Mouse (Mus musculus): Measurements from ENCODE around the gene Sdk1. TPM values are rescaled to one million over a fixed set of nuclear protein-coding genes. Genes with fewer than 3 reads are reported as not detected.
A peak's percentile ranks its signal among the peaks of the same experiment; 100 is the strongest.

Sdk1 gene
- not detected in 2 replicates for total RNA-seq (2014; fragmentation: Nextera tagmentation)
- not detected in 2 replicates for total RNA-seq (2017)

DNA sequence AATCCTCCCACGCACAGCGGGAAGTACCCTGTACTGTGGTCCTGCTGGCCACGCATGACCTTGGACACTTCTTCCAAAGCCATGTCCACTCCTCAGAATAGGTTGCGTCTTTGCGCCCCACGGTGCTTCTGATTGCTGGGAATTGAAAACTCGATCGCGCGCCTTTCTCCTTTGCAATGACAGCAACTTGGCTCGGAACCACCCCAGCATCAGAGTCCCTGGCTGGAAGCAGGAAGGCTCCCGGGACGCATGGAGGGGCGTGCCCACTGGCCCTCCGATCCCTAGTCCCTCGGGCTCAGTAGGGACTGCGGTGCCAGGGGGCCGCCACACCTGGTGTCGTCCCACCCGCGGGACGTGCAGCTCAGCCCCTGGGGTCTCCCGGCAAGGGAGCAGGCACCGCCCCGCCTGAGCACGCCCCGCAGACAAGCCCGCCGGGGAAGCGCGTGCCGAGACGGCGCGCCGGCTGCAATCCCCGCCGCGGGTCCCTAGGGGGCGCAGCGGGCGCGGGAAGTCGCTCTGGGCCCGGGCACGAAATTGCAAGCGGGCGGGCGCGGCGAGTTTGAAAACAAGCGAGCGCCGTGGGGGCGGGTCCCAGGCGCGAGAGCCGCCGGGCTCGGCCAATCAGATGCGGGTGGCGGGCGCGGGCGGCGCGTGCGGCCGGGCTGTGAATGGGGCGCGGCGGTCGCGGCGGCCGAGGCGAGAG lies at the start of gene Sdk1:
Sdk1 (plus strand) TSS at position 650 of the 703 bp plus-strand sequence.
- ATAC-seq (replicated peaks; ENCODE audit: poor library complexity, severe bottlenecking) = peak; percentile 92

DNA sequence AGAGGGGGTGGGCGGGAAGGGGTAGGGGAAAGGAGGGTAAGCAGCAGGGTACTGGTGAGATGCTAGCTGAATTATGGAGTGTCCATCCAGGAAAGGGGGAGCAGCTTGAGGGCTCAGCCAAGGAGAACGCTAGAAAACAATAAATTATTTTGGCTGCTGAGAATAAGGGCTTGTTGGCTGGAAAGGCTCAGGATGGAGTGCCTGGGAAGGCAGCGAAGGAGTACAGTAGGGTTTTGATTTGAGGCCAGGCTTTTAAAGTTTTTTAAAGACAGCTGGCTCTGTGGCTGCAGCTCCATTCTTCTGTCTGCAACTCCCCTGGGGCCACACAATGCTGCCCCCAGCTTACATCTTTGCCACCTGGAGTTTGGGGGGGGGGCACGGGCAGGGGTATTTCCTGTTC lies 44.0 kb upstream of the Sdk1 start:
- ATAC-seq (replicated peaks; ENCODE audit: poor library complexity, severe bottlenecking) = no peak

DNA sequence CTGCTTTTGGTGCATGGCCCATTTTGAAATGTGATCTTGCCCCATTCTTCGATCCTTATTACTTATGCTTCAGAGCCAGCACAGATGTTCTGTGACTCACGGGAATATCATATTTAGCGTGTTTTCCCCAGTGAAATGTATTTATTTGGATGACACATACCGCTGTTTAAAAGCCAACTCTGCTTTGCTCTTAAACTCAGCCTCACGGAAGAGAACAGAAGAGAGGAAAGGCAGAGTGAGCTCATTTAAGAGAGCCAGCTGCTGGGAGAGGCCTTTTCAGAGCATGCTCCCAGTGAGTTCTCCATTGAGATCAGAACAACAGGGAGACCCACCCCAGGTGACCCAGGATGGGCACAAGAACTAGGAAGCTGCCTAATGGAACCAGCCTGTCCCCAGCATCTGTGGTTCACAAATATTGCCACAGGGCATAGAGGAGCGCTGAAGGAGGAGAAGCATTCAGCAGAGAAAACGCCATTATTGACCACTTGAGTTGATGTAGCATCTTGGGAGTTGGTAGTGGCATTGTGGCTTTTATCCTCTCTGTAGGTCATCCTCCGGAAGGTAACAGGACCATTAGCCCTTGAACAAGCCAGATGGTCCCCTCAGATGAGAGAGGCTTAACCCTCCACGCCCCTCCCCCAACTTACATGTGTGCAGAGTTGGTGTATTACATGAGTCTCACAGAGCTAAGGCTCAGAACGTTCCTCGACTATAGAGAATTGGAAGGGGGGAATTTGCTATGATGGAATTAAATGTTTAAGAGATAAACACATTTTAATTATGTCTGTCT lies 38.8 kb upstream of the Sdk1 start:
- ATAC-seq (replicated peaks; ENCODE audit: poor library complexity, severe bottlenecking) = no peak

DNA sequence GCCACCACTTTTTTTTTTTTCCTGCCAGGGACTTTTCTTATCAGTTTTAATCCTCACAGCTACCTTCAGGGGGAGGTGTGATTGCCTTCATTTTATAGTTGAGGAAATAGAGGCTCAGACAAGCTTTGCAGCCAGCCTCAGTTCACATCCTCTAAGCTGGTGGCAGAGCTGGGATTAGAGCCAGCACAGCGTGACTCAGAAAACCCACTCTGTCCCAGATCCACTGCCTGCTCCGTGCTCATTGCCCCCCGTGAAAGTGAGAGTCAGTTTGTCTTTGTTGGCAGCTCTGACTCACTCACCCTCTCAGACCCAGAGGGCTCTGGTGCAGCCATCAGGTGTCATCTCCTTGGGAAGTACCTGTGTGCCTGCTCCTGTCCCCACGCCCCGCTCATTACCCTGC lies 34.2 kb upstream of the Sdk1 start:
- no peak for ATAC-seq (replicated peaks; ENCODE audit: poor library complexity, severe bottlenecking)

DNA sequence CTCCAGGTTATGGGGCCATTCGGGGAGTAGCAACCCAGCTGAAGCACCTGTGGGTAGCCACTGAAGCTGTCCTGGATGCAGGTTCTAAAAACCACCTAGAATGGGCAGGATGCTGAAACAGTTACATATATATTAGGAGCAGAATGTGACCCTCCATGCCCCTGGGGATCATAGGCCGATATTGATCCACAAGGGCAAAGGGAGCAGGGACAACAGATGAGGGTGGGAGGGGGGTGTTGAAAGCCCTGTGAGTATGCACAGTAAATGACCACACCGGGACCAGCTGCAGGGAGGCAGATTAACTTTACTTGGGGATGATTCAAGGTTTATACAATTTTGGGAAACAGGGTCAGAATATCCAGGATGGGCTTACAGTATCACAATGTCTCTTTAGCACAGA lies 16.0 kb upstream of the Sdk1 start:
- ATAC-seq (replicated peaks; ENCODE audit: poor library complexity, severe bottlenecking) = no peak

DNA sequence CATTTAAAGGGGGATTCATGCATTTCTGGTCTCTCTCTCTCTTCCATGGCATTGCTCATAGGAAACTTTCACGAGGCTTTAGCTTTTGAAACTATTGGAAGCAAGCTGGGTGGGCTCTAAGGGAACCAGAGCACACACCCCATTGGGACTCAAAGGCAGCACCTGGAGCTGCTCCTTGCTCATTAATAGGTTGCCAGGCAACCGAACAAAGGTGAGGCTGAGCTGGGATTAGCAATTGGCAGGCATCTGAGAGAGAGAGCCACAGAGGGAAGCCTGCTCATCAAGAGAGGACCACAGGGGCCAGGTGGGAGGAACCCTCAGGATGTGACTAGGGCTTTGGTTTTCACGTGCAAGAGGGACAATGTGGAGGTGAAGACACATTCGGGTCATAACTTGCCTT lies 7.0 kb upstream of the Sdk1 start:
- ATAC-seq (replicated peaks; ENCODE audit: poor library complexity, severe bottlenecking) = no peak

DNA sequence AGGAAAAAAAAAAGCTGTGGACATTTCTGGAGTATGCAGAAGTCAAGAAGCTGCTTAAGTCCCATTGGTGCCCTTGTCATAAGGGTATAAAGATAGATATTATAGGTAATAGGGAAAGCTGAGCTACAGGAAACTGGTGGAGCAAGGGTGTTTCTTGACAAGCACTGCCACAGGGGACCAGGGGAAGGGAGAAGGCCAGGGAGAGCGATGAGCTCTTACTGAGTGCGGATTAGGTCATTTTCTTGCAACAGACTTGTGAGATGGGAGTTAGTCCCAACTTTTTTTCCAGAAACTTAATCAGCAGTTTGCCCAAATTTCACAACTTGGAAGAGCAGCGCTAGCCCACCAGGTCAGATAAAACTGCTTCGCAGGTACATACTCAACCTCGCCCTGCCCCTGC lies 1.9 kb upstream of the Sdk1 start:
- no peak for ATAC-seq (replicated peaks; ENCODE audit: poor library complexity, severe bottlenecking)

DNA sequence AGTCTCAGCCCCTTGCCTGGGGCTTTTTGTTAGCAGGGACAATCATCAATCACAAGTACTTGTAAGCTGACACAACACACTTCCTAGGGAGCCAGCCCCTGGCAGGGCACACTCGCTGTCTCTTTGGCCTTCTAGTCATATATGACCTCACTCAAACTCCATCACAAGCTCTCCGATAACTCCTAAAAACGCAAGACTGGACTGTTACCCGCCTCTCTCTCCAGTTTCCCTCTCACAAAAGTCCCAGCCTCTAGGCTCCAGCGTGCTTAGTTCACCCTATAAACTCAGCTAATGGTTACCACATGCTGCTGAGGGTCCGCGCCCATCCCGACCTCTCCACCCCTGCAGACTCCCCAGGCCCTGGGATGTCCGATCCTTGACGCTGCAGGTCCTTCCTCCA lies 849 bp upstream of the Sdk1 start:
- no peak for ATAC-seq (replicated peaks; ENCODE audit: poor library complexity, severe bottlenecking)

DNA sequence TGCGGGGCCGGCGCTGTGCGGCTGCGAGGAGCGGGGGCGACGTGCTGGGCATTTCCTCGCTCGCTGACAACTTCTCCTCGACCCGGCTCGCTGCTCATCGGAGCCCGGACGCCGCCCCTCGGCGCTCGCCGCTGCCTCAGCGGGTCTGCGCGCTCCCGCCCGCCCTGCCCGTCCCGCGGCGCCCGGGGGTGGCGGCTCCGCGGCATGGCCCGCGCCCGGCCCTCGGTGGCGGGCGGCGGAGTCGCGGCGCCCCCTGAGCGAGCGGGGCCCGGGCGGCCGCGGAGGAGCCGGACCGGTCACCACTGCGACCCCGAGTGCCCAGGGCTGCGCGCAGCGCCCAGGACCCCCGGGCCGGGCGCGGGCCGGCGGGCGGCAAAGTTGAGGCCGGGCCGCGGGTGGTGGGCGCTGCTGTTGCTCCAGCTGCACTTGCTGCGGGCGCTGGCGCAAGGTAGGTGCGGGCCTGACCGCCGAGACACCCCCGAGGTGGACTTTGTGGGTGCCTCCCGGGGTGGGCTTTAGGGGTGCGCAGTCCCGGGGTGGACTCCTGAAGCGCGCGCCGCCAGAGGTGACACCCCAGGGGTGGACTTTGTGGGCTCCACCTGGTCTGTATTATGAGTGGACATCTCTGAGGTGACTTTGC lies 475 bp downstream of the Sdk1 start:
- no peak for ATAC-seq (replicated peaks; ENCODE audit: poor library complexity, severe bottlenecking)

DNA sequence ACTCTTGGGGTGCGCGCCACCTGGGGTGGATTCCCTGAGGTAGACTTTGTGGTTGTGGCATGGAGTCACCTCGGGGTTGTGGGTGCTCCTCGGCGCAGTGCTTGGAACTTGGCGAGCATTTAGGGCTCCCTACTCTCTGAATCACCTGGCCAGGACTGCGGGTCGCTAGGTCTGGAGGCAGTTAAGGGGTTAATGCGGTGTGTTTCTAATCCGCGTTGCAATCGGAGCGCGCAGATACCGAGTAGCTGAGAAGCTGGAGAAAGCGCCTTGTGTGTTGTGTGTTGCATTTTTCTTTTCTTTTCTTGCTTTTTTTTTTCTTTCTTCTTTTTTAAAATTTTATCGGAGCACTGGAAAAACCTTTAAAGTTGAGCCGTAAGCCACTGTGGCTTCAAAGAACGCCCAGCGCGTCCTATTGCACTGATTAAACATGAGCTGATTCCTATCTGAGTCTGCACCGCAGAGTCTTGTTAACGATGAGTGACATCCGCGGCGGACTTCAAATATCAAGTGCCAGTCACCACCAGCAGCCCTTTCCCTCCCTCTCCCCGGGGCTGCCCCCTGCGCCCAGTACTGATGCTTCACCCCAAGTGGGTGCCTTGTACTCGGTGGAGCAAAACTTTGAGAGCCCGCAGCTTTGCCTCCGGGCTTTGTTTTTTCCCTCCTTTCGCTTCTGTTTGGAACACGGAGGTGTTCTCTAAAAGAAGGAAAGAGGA lies 2.1 kb downstream of the Sdk1 start:
- no peak for ATAC-seq (replicated peaks; ENCODE audit: poor library complexity, severe bottlenecking)

DNA sequence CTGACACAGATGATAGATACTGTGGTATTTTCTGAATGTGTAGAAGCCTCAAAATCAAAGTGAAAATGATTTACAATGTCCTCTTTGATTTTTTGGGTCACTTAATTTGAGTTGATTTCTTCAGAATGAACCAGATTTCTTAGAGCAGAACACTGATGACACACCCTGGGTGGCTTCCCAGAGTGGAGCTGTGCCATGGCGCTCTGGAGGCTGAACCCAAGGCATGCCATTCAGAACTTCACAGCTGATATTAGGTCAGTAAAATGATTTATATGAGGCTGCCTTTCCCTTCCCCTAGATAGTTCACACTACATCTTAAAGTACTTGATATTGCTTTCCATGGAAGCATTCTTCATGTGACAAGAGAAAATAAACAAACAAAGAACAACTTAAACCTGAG lies 23.0 kb downstream of the Sdk1 start:
- ATAC-seq (replicated peaks; ENCODE audit: poor library complexity, severe bottlenecking) = no peak

DNA sequence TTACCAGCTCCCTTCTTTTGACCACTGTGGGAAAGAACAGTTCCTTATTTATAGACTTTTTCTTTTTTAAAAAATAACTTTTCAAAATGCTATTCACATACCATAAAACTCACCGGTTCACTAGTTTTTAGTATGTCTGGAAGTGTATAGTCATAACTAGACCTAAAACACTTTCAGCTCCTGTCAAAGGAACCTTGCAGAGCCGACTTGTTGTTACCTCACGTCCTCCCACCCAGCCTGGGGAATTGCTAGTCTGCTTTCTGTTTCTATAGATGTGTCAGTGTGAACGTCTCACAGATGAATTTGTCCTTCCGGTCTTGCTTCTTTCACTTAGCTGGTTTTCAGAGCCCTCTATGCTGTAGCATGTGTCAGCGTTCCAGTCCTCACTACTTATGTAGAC lies 35.8 kb downstream of the Sdk1 start:
- ATAC-seq (replicated peaks; ENCODE audit: poor library complexity, severe bottlenecking) = no peak

DNA sequence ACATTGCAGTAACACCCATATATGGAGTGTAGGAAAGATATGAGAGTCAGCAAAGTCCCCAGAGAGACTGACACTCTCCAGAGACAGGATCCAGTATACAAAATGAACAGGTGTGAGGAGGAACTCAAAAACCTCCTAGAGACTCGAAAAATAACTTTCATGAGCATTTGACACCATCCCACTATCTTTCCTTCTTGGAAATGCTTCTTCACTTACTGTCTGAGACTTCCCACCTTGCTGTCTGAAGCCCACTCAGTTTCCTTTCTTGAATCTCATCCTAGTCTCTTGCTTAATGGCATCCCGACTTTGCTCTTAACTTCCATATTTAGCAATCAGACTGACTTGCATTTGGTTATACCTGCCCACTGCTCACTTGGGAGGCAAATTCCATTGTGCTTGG lies 40.5 kb downstream of the Sdk1 start:
- ATAC-seq (replicated peaks; ENCODE audit: poor library complexity, severe bottlenecking) = no peak

DNA sequence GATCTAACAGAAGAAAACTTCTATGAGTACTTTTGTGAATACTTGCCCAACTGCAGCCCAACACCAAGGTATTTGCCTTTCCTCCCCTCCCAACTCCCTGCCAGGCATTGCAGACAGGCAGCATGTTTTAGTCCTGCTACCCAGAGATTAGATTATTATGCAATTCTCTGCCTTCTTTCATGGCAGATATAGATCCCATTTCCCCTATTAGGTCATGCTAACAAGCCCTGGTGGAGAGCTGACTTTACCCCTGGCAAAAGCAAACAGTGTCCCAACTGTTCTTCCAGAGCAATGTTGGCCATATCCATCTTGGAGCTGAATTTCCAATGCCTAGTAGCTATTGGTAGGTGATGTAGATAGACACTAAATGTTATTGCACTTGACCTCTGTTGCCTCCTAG lies 48.3 kb downstream of the Sdk1 start:
- ATAC-seq (replicated peaks; ENCODE audit: poor library complexity, severe bottlenecking) = no peak

DNA sequence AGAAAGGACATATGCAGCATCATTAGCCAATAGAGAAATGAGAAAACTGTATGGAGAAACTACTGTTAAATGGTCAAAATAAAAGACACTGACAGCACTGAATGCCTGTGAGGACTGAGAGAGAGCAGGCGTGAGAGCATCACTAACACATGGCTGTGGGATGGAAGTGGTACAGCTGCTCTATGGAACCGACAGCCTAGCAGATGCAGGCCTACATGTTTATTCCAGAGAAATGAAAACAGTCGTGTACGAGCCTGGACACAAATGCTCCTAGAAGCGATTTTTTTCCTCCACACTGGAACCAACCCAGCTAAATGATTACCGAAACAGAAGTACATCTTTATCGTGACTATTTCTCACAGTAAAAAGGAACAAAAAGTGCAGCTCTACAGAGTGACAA lies 54.0 kb downstream of the Sdk1 start:
- ATAC-seq (replicated peaks; ENCODE audit: poor library complexity, severe bottlenecking) = no peak

DNA sequence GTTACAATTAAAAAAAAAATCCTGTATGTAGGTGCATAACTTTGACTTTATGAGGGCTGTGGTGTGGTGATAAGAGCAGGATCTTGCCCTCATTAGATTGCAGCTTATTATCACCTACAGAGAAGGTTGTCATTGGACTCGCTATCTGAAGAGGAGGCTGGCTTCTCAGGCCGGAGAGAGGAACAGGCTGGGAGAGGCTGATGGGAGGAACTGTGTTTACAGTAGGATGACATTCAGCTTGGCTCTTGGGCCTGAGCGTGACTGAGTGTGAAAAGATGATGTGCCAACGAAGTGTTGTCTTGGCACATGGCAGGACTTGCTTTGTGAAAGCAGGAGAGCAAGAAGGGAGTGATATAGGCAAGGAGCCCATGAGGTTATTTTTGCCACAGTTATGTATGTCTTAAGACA lies 61.0 kb downstream of the Sdk1 start:
- ATAC-seq (replicated peaks; ENCODE audit: poor library complexity, severe bottlenecking) = no peak

DNA sequence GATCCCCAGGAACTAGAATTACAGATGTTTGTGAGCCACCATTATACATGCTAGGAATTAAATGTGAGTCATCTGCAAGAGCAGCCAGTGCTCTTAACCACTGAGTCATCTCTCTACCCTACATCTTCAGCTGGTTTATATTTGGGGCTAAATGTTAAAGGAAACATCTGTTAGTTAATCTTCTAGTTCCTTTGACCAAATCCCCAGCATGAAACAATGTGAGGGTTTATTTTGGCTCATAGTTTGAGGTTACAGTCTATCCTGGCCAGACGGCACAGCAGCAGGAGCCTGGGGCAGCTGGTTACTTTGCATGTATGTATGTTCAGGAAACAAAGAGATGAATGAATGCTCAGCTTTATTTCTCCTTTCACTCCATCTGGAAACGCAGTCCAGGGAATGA lies 62.5 kb downstream of the Sdk1 start:
- ATAC-seq (replicated peaks; ENCODE audit: poor library complexity, severe bottlenecking) = no peak

DNA sequence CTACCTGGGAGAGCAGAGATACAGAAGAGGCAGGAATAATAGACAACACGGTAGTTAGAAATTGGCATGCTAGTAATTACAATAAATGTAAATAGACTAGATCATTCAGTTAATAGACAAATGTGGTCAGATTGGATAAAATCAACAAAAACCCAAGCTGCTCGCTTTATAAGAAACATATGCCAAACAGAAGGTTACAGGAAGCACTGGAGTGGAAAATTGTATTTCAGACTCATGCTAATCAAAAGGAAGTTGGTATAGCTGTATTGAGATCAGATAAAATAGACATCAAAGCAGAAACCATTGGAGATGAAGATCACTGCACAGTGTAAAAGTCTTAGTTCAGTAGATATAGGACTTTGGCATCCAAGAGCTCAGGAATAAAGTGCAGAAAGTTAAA lies 63.4 kb downstream of the Sdk1 start:
- no peak for ATAC-seq (replicated peaks; ENCODE audit: poor library complexity, severe bottlenecking)

DNA sequence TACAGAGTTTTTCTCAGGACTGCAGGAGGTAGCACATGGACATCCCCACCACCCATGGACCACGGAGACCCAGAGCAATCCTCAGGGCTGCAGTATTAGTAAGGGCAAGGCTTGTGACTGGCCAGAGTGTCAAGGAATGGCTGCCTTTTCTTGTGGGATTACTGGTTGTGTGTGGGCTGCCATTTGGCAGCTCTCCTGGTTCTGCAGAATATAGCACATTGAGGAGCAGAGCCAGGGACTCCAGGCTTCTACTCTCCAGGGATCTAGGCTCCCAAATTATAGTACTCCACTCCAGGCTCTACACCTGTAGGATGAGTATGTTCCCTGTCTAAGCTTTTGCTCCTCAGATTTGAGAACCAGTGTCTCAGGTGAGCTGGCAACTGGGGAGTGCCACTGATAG lies 69.4 kb downstream of the Sdk1 start:
- ATAC-seq (replicated peaks; ENCODE audit: poor library complexity, severe bottlenecking) = no peak

DNA sequence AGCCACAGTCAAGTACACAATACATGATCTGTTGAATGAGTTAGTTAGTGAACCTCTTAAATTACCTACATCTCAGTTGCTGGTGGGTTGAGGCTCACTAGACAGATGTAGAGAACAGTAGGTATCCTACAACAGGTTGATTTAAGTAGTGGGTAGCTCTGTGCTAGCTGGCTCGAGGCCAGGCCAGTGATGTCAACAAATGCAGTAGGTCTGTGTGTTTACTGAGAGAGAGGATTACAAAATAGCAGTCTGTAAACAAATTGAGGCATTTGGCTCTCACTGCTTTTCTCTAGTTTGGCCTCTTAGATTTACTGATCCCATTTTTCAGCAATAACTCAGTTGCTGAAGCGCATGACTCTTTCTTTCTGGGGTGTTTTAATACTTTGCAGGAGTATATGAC lies 70.5 kb downstream of the Sdk1 start:
- ATAC-seq (replicated peaks; ENCODE audit: poor library complexity, severe bottlenecking) = no peak

DNA sequence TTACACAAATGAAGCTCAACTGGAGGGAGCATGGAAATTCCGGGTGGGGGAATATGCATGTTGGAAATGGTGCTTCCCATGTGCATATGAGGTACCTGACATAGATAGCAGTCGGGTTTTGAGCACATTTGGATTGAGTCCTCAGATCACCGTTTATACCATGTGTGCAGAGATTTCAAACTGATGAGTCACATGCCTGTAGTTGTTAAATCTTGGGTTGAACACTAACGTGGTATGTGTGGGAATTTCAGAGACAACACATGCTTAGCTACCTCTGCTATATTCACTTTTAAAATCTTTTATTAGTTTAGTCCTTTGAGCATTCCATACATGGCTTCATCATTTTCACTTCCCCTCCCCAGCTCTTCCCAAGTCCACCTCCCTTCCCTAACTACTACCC lies 71.0 kb downstream of the Sdk1 start:
- no peak for ATAC-seq (replicated peaks; ENCODE audit: poor library complexity, severe bottlenecking)

Measured in granulocyte monocyte progenitor cell, adult 5-6 weeks (primary cell).